Mouse (Mus musculus): ENCODE measurements around the gene Slc4a8. TPM values are rescaled to one million over a fixed set of nuclear protein-coding genes. Genes with fewer than 3 reads are reported as not detected.
A peak's percentile ranks its signal among the peaks of the same experiment; 100 is the strongest.

The Slc4a8 gene
- polyA plus RNA-seq, 1 experiment from 2014 or later: 7.1 TPM

DNA sequence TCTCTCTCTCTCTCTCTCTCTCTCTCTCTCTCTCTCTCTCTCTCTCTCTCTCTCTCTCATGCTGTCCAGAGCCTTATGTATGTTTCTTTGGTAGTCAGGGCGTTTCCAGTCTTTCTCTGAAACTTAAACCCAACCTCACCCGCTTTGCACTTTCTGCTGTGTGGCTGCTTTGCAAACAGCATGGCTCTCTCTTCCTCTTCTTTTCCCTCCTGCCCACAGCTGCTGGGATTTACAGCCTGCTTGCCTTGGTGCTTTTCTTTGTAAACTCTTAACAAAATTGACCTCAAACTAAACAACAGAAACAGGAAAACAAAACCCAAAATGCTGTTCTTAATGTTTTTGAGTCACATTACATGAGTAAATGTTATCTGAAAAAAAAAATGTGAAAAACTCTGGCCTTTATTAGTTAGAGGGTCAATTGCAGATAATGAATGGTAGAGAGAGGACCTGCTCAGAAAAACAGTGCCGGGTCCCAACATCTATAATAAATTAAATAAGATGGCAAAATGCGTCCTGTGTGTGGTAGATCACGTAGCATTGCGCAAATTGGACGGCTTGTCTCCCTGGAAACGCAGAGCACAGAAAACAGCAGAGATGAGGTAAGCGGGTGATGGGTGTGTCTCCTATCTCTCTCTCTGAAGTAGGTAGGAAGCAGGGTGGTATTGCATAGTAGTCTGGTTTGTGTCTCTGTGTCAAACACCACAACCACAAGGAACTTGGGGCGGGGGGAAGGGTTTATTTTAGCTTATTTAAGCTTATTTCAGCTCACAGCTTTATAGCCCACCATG is 11.6 kb upstream of the Slc4a8 start:
- no peak overlapping the region for H3K9ac ChIP-seq (ENCODE audit: low read length)
- peaks cover 3% of the 10 kb centered on the region; the same call in 1 of the 2 replicates for H3K4me1 ChIP-seq (ENCODE audit: control insufficient read depth, insufficient read depth, low read length)
- no peaks in the 10 kb centered on the region for H3K9me3 ChIP-seq (ENCODE audit: control insufficient read depth, low read length)
- no peaks in the 10 kb centered on the region for H3K36me3 ChIP-seq (ENCODE audit: control insufficient read depth, insufficient read depth, low read length)
- H3K4me2 ChIP-seq: no peak overlapping the region
- WGBS: 77% methylated on average over 10 of the region's 10 CpGs
- ATAC-seq (ENCODE audit: low FRiP score) (no peak), DNase-seq (ENCODE audit: low spot score, missing footprints) (no peak)
- no peak overlapping the region for H3K27ac ChIP-seq (ENCODE audit: low read depth, low read length)
- no peaks in the 10 kb centered on the region for H3K27me3 ChIP-seq (ENCODE audit: control insufficient read depth, insufficient read depth, low read length)
- no peak overlapping the region for H3K4me3 ChIP-seq (ENCODE audit: low read depth, low read length)

DNA sequence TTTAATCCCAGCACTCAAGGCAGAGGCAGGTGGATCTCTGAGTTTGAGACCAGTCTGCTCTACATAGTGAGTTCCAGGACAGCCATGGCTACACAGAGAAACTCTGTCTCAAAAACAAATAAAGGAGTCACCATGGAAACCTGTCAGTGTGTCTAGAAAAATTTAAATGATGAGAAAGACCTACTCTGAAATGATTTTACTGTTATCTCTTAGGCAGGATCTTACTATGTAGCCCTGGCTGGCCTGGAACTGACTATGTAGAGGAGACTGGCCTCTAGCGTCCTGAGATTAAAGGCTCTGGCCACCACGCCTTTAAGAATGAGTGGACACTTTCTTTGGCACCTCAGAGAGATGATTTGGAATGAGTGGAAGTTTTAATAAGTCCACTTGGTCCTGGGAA is 9.1 kb upstream of the Slc4a8 start:
- peaks cover 3% of the 10 kb centered on the region; the same call in 1 of the 2 replicates for H3K4me1 ChIP-seq (ENCODE audit: control insufficient read depth, insufficient read depth, low read length)
- no peak for DNase-seq (ENCODE audit: low spot score, missing footprints)
- no peak for ATAC-seq (ENCODE audit: low FRiP score)
- no peak overlapping the region for H3K4me2 ChIP-seq
- no peak overlapping the region for H3K4me3 ChIP-seq (ENCODE audit: low read depth, low read length)
- H3K36me3 ChIP-seq (ENCODE audit: control insufficient read depth, insufficient read depth, low read length): no peaks in the 10 kb centered on the region
- H3K9ac ChIP-seq (ENCODE audit: low read length): no peak overlapping the region
- WGBS: 73% methylated on average over 2 of the region's 2 CpGs
- no peaks in the 10 kb centered on the region for H3K27me3 ChIP-seq (ENCODE audit: control insufficient read depth, insufficient read depth, low read length)
- no peak overlapping the region for H3K27ac ChIP-seq (ENCODE audit: low read depth, low read length)
- H3K9me3 ChIP-seq (ENCODE audit: control insufficient read depth, low read length): no peaks in the 10 kb centered on the region

DNA sequence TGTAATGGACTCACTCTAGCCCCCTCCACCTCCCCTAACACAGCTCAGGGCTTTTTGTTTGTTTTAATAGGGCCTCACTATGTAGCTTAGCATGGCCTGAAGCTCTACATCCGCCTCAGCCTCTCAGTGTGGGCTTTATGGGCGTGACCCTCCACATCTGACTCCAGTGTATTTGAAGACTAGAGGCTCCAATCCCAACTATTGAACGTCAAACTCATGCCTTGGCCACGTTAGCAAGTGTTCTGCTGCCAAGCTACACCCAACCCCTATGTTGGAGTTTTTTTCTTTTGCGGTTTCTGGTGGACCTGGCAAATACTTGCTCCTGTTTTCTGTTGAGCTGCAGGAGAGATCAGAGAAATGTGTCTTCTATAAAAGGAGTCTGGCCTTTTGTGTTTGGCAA is 8.5 kb upstream of the Slc4a8 start:
- no peak for DNase-seq (ENCODE audit: low spot score, missing footprints)
- no peak overlapping the region for H3K4me3 ChIP-seq (ENCODE audit: low read depth, low read length)
- no peaks in the 10 kb centered on the region for H3K27me3 ChIP-seq (ENCODE audit: control insufficient read depth, insufficient read depth, low read length)
- H3K9me3 ChIP-seq (ENCODE audit: control insufficient read depth, low read length): no peaks in the 10 kb centered on the region
- 76% methylated on average over 5 of the region's 5 CpGs for WGBS
- no peak for ATAC-seq (ENCODE audit: low FRiP score)
- H3K4me2 ChIP-seq: no peak overlapping the region
- H3K4me1 ChIP-seq (ENCODE audit: control insufficient read depth, insufficient read depth, low read length): no peaks in the 10 kb centered on the region
- no peaks in the 10 kb centered on the region for H3K36me3 ChIP-seq (ENCODE audit: control insufficient read depth, insufficient read depth, low read length)
- no peak overlapping the region for H3K9ac ChIP-seq (ENCODE audit: low read length)
- H3K27ac ChIP-seq (ENCODE audit: low read depth, low read length): no peak overlapping the region

DNA sequence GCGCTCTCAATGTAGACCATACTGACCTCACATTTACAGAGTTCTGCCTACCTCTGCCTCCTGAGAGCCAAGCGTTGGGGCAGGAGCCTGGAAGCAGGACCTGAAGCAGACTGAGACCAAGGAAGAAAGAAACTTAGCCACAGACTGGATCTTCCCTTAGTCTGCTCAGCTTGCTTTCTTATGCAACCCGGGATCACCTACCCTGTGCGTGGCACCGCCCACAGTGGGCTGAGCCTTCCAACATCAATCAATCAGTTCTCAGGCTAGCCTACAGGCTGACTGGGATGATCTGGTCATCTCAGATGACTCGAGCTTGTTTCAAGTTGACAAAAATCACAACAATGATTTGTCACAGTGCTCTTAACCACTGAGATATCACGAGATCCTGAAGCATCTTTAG is 7.5 kb upstream of the Slc4a8 start:
- DNase-seq (ENCODE audit: low spot score, missing footprints) (no peak), ATAC-seq (ENCODE audit: low FRiP score) (no peak)
- Histone ChIP-seq H3K9ac (ENCODE audit: low read length) (no peak overlapping the region), H3K9me3 (ENCODE audit: control insufficient read depth, low read length) (no peaks in the 10 kb centered on the region), H3K27ac (ENCODE audit: low read depth, low read length) (no peak overlapping the region), H3K4me2 (no peak overlapping the region), H3K27me3 (ENCODE audit: control insufficient read depth, insufficient read depth, low read length) (no peaks in the 10 kb centered on the region), H3K4me3 (ENCODE audit: low read depth, low read length) (no peak overlapping the region), H3K36me3 (ENCODE audit: control insufficient read depth, insufficient read depth, low read length) (no peaks in the 10 kb centered on the region), H3K4me1 (ENCODE audit: control insufficient read depth, insufficient read depth, low read length) (no peaks in the 10 kb centered on the region)
- 43% methylated on average over 7 of the region's 7 CpGs for WGBS

DNA sequence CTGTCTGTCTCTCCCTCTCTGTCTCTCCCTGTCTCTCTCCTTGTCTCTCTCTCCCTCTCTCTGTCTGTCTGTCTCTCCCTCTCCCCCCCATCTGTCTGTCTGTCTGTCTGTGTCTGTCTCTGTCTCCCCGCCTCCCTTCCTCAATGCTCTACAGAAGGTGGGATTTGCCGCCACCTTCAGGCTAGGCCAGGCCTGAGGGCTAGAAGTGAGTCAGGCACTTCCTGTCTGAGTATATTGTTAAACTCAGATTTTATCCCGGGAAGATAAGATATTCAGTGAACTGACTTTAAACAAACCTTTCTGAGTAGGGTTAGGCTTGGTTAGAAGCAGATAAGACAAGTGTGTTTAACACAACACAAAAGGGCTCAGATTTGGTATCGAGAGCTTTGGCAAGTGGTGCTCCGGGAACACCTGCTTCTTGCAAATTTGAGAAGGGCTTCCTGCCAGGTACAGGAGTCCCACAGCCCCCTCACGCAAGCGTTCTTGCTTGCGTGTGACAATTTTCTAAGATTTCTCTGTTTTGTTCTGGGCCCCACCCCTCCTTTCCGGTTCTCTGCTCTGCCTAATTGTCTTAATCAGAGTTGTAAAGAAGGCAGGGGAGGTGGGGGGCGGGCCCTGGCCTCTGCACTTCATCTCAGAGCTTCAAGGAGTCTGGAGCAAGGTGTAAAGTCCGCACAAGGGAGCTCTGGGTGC is 6.6 kb upstream of the Slc4a8 start:
- Histone ChIP-seq H3K36me3 (ENCODE audit: control insufficient read depth, insufficient read depth, low read length) (no peaks in the 10 kb centered on the region), H3K4me2 (no peak overlapping the region), H3K4me3 (ENCODE audit: low read depth, low read length) (no peak overlapping the region), H3K4me1 (ENCODE audit: control insufficient read depth, insufficient read depth, low read length) (no peaks in the 10 kb centered on the region), H3K9ac (ENCODE audit: low read length) (no peak overlapping the region), H3K9me3 (ENCODE audit: control insufficient read depth, low read length) (no peaks in the 10 kb centered on the region), H3K27me3 (ENCODE audit: control insufficient read depth, insufficient read depth, low read length) (no peaks in the 10 kb centered on the region), H3K27ac (ENCODE audit: low read depth, low read length) (no peak overlapping the region)
- ATAC-seq (ENCODE audit: low FRiP score) (no peak), DNase-seq (ENCODE audit: low spot score, missing footprints) (no peak)
- 17% methylated on average over 11 of the region's 11 CpGs for WGBS

DNA sequence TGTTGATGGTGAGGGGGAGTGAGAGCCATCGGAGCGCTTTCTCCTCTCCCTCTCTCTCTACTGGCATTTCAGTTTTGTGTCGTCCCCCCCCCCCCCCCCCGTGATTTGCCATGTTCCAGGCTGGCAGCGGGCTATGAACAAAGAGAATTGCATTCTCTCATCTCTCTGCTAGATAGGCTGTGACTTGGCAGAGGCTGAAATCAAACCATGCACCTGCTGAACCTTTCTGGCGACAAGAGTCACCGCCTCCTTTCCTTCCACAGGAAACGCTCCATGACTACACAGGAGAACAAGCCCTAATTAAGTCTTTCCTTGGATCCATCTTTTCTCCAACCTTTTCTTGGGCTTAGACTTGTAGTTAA is 6.1 kb upstream of the Slc4a8 start:
- Histone ChIP-seq H3K4me1 (ENCODE audit: control insufficient read depth, insufficient read depth, low read length) (no peaks in the 10 kb centered on the region), H3K4me3 (ENCODE audit: low read depth, low read length) (no peak overlapping the region), H3K4me2 (no peak overlapping the region), H3K9me3 (ENCODE audit: control insufficient read depth, low read length) (no peaks in the 10 kb centered on the region), H3K27me3 (ENCODE audit: control insufficient read depth, insufficient read depth, low read length) (no peaks in the 10 kb centered on the region), H3K27ac (ENCODE audit: low read depth, low read length) (no peak overlapping the region), H3K9ac (ENCODE audit: low read length) (no peak overlapping the region), H3K36me3 (ENCODE audit: control insufficient read depth, insufficient read depth, low read length) (no peaks in the 10 kb centered on the region)
- ATAC-seq (ENCODE audit: low FRiP score) (no peak), DNase-seq (ENCODE audit: low spot score, missing footprints) (no peak)
- WGBS: 53% methylated on average over 7 of the region's 8 CpGs

DNA sequence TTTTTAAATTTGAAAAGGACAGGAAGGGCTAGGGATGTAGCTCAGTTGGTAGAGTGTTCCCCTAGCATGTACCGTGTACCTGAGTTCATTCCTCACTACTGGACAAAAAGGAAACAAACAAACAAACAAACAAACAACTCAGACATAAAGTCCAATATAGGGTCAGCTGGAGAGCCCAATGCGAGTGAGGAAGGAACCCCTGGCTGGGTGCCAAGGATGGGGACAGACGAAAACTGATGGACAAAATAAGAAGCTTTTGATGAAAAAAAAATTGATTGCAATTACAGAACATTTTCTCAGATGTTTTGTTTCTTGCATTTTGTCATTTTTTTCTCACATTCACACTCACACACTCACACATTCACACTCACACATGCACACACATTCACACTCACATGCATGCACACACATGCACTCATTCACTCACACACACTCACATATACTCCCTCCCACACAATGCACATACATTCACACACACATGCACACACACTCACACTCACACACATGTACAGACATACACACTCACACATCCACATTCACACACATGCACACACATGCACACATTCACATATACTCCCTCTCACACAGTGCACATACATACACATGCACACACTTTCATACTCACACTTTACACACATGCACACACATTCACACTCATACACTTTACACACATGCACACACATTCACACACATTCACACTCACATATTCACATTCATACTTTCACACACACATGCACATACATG is 5.5 kb upstream of the Slc4a8 start:
- Histone ChIP-seq H3K36me3 (ENCODE audit: control insufficient read depth, insufficient read depth, low read length) (no peaks in the 10 kb centered on the region), H3K9ac (ENCODE audit: low read length) (no peak overlapping the region), H3K4me3 (ENCODE audit: low read depth, low read length) (no peak overlapping the region), H3K27ac (ENCODE audit: low read depth, low read length) (no peak overlapping the region), H3K4me2 (no peak overlapping the region), H3K4me1 (ENCODE audit: control insufficient read depth, insufficient read depth, low read length) (peaks cover 5% of the 10 kb centered on the region), H3K27me3 (ENCODE audit: control insufficient read depth, insufficient read depth, low read length) (no peaks in the 10 kb centered on the region), H3K9me3 (ENCODE audit: control insufficient read depth, low read length) (no peaks in the 10 kb centered on the region)
- no peak for DNase-seq (ENCODE audit: low spot score, missing footprints)
- ATAC-seq (ENCODE audit: low FRiP score): no peak
- 87% methylated on average over 3 of the region's 3 CpGs for WGBS

DNA sequence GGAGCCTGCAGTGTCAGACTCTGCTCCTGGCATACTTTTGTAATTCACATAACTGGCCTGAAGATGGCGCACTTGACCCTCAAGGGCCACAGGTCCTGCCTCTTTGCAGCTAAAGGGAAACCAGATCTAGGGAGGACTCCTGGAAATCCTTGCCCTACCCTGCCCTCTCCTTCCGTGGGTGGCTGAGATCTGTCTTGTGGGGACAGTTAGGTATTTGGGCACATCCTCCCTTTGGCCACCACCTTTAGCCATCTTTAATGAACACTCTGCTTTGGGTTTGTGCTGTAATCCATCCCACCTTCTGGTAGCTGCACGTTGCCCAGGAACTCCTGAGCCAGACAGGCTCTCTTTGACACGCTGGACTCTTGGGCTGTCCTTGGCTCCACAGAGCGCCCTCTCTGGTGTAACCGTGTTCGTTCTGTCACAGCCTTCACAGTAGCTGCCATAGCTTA is 4.0 kb upstream of the Slc4a8 start:
- no peaks in the 10 kb centered on the region for H3K27me3 ChIP-seq (ENCODE audit: control insufficient read depth, insufficient read depth, low read length)
- ATAC-seq (ENCODE audit: low FRiP score) (peak; percentile 8; the same call in 1 of the 2 replicates), DNase-seq (ENCODE audit: low spot score, missing footprints) (peak; percentile 97)
- no peaks in the 10 kb centered on the region for H3K9me3 ChIP-seq (ENCODE audit: control insufficient read depth, low read length)
- 0% methylated on average over 7 of the region's 7 CpGs for WGBS
- peaks cover 11% of the 10 kb centered on the region for H3K4me1 ChIP-seq (ENCODE audit: control insufficient read depth, insufficient read depth, low read length)
- no peak overlapping the region for H3K4me2 ChIP-seq
- no peaks in the 10 kb centered on the region for H3K36me3 ChIP-seq (ENCODE audit: control insufficient read depth, insufficient read depth, low read length)
- no peak overlapping the region for H3K4me3 ChIP-seq (ENCODE audit: low read depth, low read length)
- no peak overlapping the region for H3K9ac ChIP-seq (ENCODE audit: low read length)
- no peak overlapping the region for H3K27ac ChIP-seq (ENCODE audit: low read depth, low read length)

DNA sequence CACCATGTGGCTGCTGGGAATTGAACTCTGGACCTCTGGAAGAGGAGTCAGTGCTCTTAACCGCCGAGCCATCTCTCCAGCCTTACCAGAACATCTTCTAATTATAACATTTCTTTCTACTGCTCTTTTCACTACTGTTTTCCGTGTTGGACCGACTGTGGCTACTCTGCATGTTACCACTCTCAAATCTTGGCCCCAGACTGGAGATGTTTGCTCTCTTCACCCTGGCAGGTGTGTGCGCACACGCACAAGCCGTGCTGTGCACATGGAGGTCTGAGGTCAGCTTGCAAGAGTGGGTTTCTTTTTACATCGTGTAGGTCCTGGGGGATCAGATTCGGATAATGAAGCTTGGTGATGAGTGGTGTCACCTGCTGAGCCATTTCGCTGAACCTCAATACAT is 2.3 kb upstream of the Slc4a8 start:
- no peak overlapping the region for H3K4me2 ChIP-seq
- no peak overlapping the region for H3K9ac ChIP-seq (ENCODE audit: low read length)
- H3K4me3 ChIP-seq (ENCODE audit: low read depth, low read length): no peak overlapping the region
- WGBS: 85% methylated on average over 10 of the region's 10 CpGs
- peaks cover 5% of the 10 kb centered on the region; the same call in 1 of the 2 replicates for H3K27me3 ChIP-seq (ENCODE audit: control insufficient read depth, insufficient read depth, low read length)
- H3K4me1 ChIP-seq (ENCODE audit: control insufficient read depth, insufficient read depth, low read length): peaks cover 15% of the 10 kb centered on the region
- no peaks in the 10 kb centered on the region for H3K9me3 ChIP-seq (ENCODE audit: control insufficient read depth, low read length)
- no peaks in the 10 kb centered on the region for H3K36me3 ChIP-seq (ENCODE audit: control insufficient read depth, insufficient read depth, low read length)
- DNase-seq (ENCODE audit: low spot score, missing footprints) (peak; percentile 74), ATAC-seq (ENCODE audit: low FRiP score) (no peak)
- H3K27ac ChIP-seq (ENCODE audit: low read depth, low read length): no peak overlapping the region

Data from midbrain, embryonic 11.5 days (tissue).